Mouse (Mus musculus): ENCODE results near the gene Tmem178b. TPM values are rescaled to one million over a fixed set of nuclear protein-coding genes. Genes with fewer than 3 reads are reported as not detected.

Gene Tmem178b
- polyA plus RNA-seq, 1 experiment from 2014 or later: 18.2 TPM

GRCm38 (mm10) chr6:40064342-40064741, 191.3 kb downstream of the Tmem178b start:
- Histone ChIP-seq H3K9ac (replicated peaks) (no peak overlapping the region), H3K9me3 (no peaks in the 10 kb centered on the region), H3K4me3 (no peak overlapping the region), H3K4me1 (0 out of 2 replicates have a peak, but pooled peaks cover 5% of the 10 kb centered on the region), H3K27ac (replicated peaks) (no peak overlapping the region), H3K27me3 (no peaks in the 10 kb centered on the region), H3K36me3 (no peaks in the 10 kb centered on the region), H3K4me2 (replicated peaks) (no peak overlapping the region)
- no peak for ATAC-seq (ENCODE audit: low FRiP score, low read depth)
- WGBS: 93% methylated on average over 2 of the region's 2 CpGs

DNA sequence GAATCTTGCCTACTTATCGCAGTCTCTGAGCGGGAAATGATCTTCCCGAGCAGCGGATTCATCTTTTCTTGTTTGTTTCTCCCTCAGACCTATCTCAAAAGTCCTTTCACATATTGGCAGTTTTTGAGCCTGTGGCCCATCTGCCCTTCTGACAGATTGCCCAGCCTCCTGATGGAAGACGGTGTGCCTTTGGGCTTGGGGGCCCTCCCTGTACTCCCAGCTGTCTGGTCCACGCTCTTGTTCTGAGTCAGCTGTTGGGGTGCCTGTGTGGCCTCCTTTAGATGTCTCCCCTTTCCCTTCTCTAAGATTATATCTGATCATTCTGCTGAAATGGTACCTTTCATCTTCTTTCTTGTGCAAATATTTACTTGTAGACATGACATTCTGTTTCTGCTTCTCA, 195.4 kb downstream of the Tmem178b start:
- Histone ChIP-seq H3K4me2 (replicated peaks) (no peak overlapping the region), H3K9ac (replicated peaks) (no peak overlapping the region), H3K9me3 (no peaks in the 10 kb centered on the region), H3K27ac (replicated peaks) (no peak overlapping the region), H3K4me3 (no peak overlapping the region), H3K27me3 (no peaks in the 10 kb centered on the region), H3K4me1 (no peaks in the 10 kb centered on the region), H3K36me3 (no peaks in the 10 kb centered on the region)
- ATAC-seq (ENCODE audit: low FRiP score, low read depth): no peak
- WGBS: 80% methylated on average over 6 of the region's 6 CpGs

DNA sequence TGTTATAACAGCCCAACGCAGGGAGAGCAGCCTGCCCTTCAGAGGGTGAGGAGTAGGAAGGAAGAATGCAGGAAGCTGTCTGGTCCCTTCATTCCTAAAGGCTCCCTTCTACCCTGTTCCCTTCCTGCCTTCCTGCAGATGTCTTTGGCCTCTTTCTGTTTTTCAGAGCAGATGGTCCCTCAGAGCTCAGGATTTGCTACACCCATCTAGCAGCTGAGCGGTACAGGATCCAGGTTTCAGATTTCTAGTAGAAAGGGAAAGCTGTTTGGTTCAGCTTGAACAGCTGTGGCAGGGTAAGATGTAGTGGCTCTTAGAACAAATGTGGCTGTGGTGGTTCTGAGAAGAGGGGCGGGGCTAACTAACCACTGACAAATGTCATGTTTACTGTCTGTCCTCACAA, 197.9 kb downstream of the Tmem178b start:
- no peak overlapping the region for H3K4me3 ChIP-seq
- 0 out of 2 replicates have a peak, but pooled peaks cover under 1% of the 10 kb centered on the region for H3K4me1 ChIP-seq
- ATAC-seq (ENCODE audit: low FRiP score, low read depth): no peak
- H3K27ac ChIP-seq (replicated peaks): 0 out of 2 replicates have a peak overlapping the region, but pooled peaks have one; percentile 35
- no peaks in the 10 kb centered on the region for H3K36me3 ChIP-seq
- H3K27me3 ChIP-seq: no peaks in the 10 kb centered on the region
- H3K4me2 ChIP-seq (replicated peaks): no peak overlapping the region
- 60% methylated on average over 3 of the region's 3 CpGs for WGBS
- no peaks in the 10 kb centered on the region for H3K9me3 ChIP-seq
- no peak overlapping the region for H3K9ac ChIP-seq (replicated peaks)

- no peaks in the 10 kb centered on the region for H3K36me3 ChIP-seq
- H3K27ac ChIP-seq (replicated peaks): no peak overlapping the region
- ATAC-seq (ENCODE audit: low FRiP score, low read depth): no peak
- H3K4me1 ChIP-seq: 0 out of 2 replicates have a peak, but pooled peaks cover 5% of the 10 kb centered on the region
- no peak overlapping the region for H3K9ac ChIP-seq (replicated peaks)
- H3K4me3 ChIP-seq: no peak overlapping the region
- WGBS: 33% methylated on average over 1 of the region's 1 CpGs
- no peaks in the 10 kb centered on the region for H3K9me3 ChIP-seq
- H3K4me2 ChIP-seq (replicated peaks): no peak overlapping the region
- no peaks in the 10 kb centered on the region for H3K27me3 ChIP-seq
Observed at GRCm38 (mm10) chr6:40076089-40076488, 203.0 kb downstream of the Tmem178b start.

GRCm38 (mm10) chr6:40076670-40077313, 203.7 kb downstream of the Tmem178b start:
- 92% methylated on average over 5 of the region's 5 CpGs for WGBS
- ATAC-seq (ENCODE audit: low FRiP score, low read depth): no peak
- no peaks in the 10 kb centered on the region for H3K9me3 ChIP-seq
- H3K4me2 ChIP-seq (replicated peaks): no peak overlapping the region
- no peak overlapping the region for H3K4me3 ChIP-seq
- H3K4me1 ChIP-seq: 0 out of 2 replicates have a peak, but pooled peaks cover 5% of the 10 kb centered on the region
- H3K9ac ChIP-seq (replicated peaks): no peak overlapping the region
- H3K36me3 ChIP-seq: no peaks in the 10 kb centered on the region
- H3K27me3 ChIP-seq: no peaks in the 10 kb centered on the region
- no peak overlapping the region; the same call in 1 of the 2 replicates for H3K27ac ChIP-seq (replicated peaks)

DNA sequence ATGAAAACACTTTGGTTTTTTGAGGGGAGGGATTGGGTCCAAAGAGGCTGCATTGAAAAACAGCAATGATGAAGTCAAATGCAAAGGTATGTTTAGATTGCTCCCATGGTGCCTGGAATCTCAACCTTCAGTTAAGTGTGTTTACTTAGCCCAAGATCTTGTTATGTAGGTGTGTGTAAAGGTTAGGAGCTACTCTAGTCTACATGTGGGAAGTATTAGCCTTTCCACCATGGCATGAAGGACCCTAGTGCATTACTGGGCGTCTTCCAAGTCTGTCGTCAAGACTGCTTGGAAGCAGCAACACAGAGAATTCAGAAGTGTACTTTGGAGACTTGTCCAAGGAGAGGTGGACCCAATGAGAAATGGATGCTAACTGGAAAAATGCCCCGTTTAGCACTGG, 205.3 kb downstream of the Tmem178b start:
- no peaks in the 10 kb centered on the region for H3K27me3 ChIP-seq
- no peaks in the 10 kb centered on the region for H3K36me3 ChIP-seq
- H3K4me2 ChIP-seq (replicated peaks): no peak overlapping the region
- no peak overlapping the region for H3K4me3 ChIP-seq
- H3K9me3 ChIP-seq: no peaks in the 10 kb centered on the region
- 86% methylated on average over 3 of the region's 3 CpGs for WGBS
- no peak overlapping the region for H3K27ac ChIP-seq (replicated peaks)
- H3K9ac ChIP-seq (replicated peaks): no peak overlapping the region
- H3K4me1 ChIP-seq: 0 out of 2 replicates have a peak, but pooled peaks cover 5% of the 10 kb centered on the region
- ATAC-seq (ENCODE audit: low FRiP score, low read depth): no peak

DNA sequence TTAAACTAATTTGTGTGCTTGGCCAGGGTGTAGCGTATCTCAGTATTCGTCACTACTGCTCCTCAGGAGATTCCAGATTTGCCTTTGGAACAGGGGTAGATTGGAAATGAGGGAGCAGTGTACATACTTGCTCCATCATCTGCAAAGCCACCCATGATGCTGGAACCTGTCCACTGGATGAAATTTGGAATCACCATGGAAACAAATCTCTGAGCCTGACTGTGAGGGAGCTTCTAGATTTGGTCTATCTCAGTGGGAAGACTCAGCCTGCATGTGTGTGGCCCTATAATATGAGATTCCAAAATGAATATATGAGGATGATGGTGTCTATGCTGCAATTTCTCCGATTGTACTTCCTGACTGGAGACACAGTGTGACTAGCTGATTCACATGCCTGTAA, 210.7 kb downstream of the Tmem178b start:
- Histone ChIP-seq H3K4me2 (replicated peaks) (no peak overlapping the region), H3K27me3 (no peaks in the 10 kb centered on the region), H3K9me3 (no peaks in the 10 kb centered on the region), H3K4me1 (no peaks in the 10 kb centered on the region), H3K4me3 (no peak overlapping the region), H3K27ac (replicated peaks) (no peak overlapping the region), H3K36me3 (no peaks in the 10 kb centered on the region), H3K9ac (replicated peaks) (no peak overlapping the region)
- no peak for ATAC-seq (ENCODE audit: low FRiP score, low read depth)
- WGBS: 88% methylated on average over 3 of the region's 3 CpGs

DNA sequence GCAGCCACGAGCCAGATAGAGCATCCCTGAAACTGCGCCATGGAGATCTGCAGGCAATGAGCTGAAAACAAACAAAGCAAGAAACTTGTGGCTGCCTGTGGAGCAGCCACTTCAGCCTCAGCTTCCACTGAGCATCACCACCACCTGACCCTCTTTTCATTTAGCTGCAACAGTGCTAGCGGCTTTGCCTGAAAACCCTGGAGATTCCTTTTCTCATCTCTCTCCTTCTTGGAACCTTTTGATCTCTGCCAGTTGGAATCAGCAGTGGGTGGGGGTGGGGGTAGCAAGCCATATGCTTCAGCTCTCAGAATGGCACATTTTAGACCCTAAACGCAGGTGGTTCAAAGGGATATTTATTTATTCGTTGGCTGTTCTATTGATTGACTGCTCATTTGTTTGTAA, 218.2 kb downstream of the Tmem178b start:
- H3K27ac ChIP-seq (replicated peaks): no peak overlapping the region
- no peak overlapping the region for H3K4me3 ChIP-seq
- H3K36me3 ChIP-seq: no peaks in the 10 kb centered on the region
- H3K4me2 ChIP-seq (replicated peaks): no peak overlapping the region
- ATAC-seq (ENCODE audit: low FRiP score, low read depth): no peak
- H3K9ac ChIP-seq (replicated peaks): no peak overlapping the region
- 14% methylated on average over 5 of the region's 5 CpGs for WGBS
- H3K4me1 ChIP-seq: peaks cover 13% of the 10 kb centered on the region
- H3K27me3 ChIP-seq: no peaks in the 10 kb centered on the region
- no peaks in the 10 kb centered on the region for H3K9me3 ChIP-seq

- Histone ChIP-seq H3K36me3 (no peaks in the 10 kb centered on the region), H3K27me3 (no peaks in the 10 kb centered on the region), H3K27ac (replicated peaks) (no peak overlapping the region), H3K9me3 (no peaks in the 10 kb centered on the region), H3K4me2 (replicated peaks) (no peak overlapping the region), H3K4me1 (peaks cover 12% of the 10 kb centered on the region), H3K9ac (replicated peaks) (no peak overlapping the region), H3K4me3 (no peak overlapping the region)
- ATAC-seq (ENCODE audit: low FRiP score, low read depth): no peak
- WGBS: 86% methylated on average over 2 of the region's 2 CpGs
Observed at GRCm38 (mm10) chr6:40098498-40098897, 225.4 kb downstream of the Tmem178b start.

DNA sequence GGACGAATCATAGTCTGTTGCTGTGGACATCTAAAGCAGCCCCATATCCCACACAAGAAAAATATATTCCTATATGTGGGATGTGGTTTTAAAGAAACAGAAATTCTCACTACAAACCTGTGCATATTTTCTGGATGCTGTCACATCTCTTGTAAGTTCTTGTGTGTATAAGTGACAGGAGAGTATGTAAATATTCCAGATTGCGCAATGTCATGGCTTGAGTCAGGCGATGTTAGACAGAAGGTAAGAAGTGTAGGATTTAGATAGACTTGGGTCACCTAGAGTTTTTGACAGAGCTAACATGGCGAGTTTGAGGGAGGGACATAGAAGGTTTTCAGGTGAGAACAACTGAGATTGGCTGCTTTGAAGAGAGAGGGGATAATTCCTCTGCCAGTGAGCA, 228.7 kb downstream of the Tmem178b start:
- no peak overlapping the region for H3K9ac ChIP-seq (replicated peaks)
- no peaks in the 10 kb centered on the region for H3K27me3 ChIP-seq
- H3K4me1 ChIP-seq: peaks cover 27% of the 10 kb centered on the region
- 90% methylated on average over 4 of the region's 4 CpGs for WGBS
- ATAC-seq (ENCODE audit: low FRiP score, low read depth): no peak
- H3K9me3 ChIP-seq: no peaks in the 10 kb centered on the region
- no peak overlapping the region for H3K4me2 ChIP-seq (replicated peaks)
- no peak overlapping the region for H3K4me3 ChIP-seq
- no peak overlapping the region for H3K27ac ChIP-seq (replicated peaks)
- no peaks in the 10 kb centered on the region for H3K36me3 ChIP-seq

- no peak for ATAC-seq (ENCODE audit: low FRiP score, low read depth)
- 35% methylated on average over 4 of the region's 4 CpGs for whole genome bisulfite sequencing
- no peaks in the 10 kb centered on the region for H3K9me3 ChIP-seq
- no peak overlapping the region for H3K4me3 ChIP-seq
- H3K4me2 ChIP-seq (replicated peaks): no peak overlapping the region
- H3K4me1 ChIP-seq: peaks cover 27% of the 10 kb centered on the region
- H3K9ac ChIP-seq (replicated peaks): no peak overlapping the region
- H3K36me3 ChIP-seq: no peaks in the 10 kb centered on the region
- no peaks in the 10 kb centered on the region for H3K27me3 ChIP-seq
- H3K27ac ChIP-seq (replicated peaks): no peak overlapping the region
Observed at GRCm38 (mm10) chr6:40102863-40103262, 229.8 kb downstream of the Tmem178b start.

DNA sequence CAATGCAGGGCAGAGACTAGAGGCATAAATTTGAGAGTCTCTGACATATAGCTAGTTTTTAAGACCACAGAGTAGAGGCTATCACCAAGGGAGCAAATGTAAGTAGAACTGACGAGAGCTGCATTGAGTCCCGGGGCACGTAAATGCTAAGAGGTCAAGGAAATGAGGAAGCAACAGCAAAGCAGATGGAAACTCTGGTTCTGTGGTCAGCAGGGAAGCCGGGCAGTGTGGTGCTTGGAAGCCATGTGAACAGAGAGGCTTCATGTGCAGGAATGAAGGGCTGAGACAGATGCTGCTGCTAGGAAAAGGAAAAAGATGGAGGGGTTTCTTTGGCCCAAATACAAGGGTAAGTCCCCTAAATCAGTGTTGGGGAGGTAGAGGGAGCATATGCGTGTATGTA, 237.0 kb downstream of the Tmem178b start:
- H3K9me3 ChIP-seq: no peaks in the 10 kb centered on the region
- 83% methylated on average over 5 of the region's 5 CpGs for whole genome bisulfite sequencing
- no peak overlapping the region for H3K27ac ChIP-seq (replicated peaks)
- no peaks in the 10 kb centered on the region for H3K27me3 ChIP-seq
- no peaks in the 10 kb centered on the region for H3K36me3 ChIP-seq
- no peak overlapping the region for H3K9ac ChIP-seq (replicated peaks)
- ATAC-seq (ENCODE audit: low FRiP score, low read depth): no peak
- H3K4me1 ChIP-seq: peaks cover 7% of the 10 kb centered on the region; the same call in 1 of the 2 replicates
- H3K4me3 ChIP-seq: no peak overlapping the region
- no peak overlapping the region for H3K4me2 ChIP-seq (replicated peaks)

GRCm38 (mm10) chr6:40110729-40111128, 237.7 kb downstream of the Tmem178b start:
- no peak for ATAC-seq (ENCODE audit: low FRiP score, low read depth)
- no peaks in the 10 kb centered on the region for H3K36me3 ChIP-seq
- H3K9ac ChIP-seq (replicated peaks): no peak overlapping the region
- H3K27me3 ChIP-seq: no peaks in the 10 kb centered on the region
- H3K4me1 ChIP-seq: peaks cover 8% of the 10 kb centered on the region; the same call in 1 of the 2 replicates
- H3K9me3 ChIP-seq: no peaks in the 10 kb centered on the region
- H3K27ac ChIP-seq (replicated peaks): no peak overlapping the region
- 70% methylated on average over 2 of the region's 2 CpGs for WGBS
- H3K4me2 ChIP-seq (replicated peaks): no peak overlapping the region
- H3K4me3 ChIP-seq: no peak overlapping the region

Data from midbrain, embryonic 12.5 days (tissue).